Mouse (Mus musculus) heart, embryonic 12.5 days (tissue): ENCODE measurements at regions not wholly inside any gene's neighbourhood (a gene's known extent, or its start where the extent isn't known, plus 50 kb on each side); places are given as distances from the start of the nearest gene placed in this dataset.

ENCODE experiments used
- ATAC-seq: fragments of 200-750 bp; cut with Nextera tagmentation; 2 replicates; pipeline ENCODE4 v1.8.0; 2017; ENCODE audit warnings: moderate TSS enrichment, moderate library complexity; ENCODE audit not compliant: insufficient number of reproducible peaks, low FRiP score
- H3K27ac ChIP-seq: fragments of 300-500 bp; sonication (generic); 2 replicates; pipeline ENCODE4 v1.5.1; 2016; ENCODE audit warnings: mild to moderate bottlenecking, moderate library complexity; ENCODE audit not compliant: poor library complexity, severe bottlenecking
- H3K27me3 ChIP-seq: fragments of 300-500 bp; sonication (generic); replicated peaks from 2 replicates; pipeline ENCODE4 v1.6.1; 2016; ENCODE audit warnings: mild to moderate bottlenecking, moderate library complexity
- H3K36me3 ChIP-seq: fragments of 300-500 bp; sonication (generic); 2 replicates; pipeline ENCODE4 v1.6.1; 2016; ENCODE audit warnings: mild to moderate bottlenecking, moderate library complexity
- H3K4me1 ChIP-seq: fragments of 300-500 bp; sonication (generic); replicated peaks from 2 replicates; pipeline ENCODE4 v1.6.1; 2016; ENCODE audit warnings: mild to moderate bottlenecking
- H3K4me2 ChIP-seq: fragments of 300-500 bp; sonication (generic); 2 replicates; pipeline ENCODE4 v1.6.1; 2016; ENCODE audit warnings: mild to moderate bottlenecking, moderate library complexity
- H3K4me3 ChIP-seq: fragments of 300-500 bp; sonication (generic); 2 replicates; pipeline ENCODE4 v1.5.1; 2016; ENCODE audit warnings: mild to moderate bottlenecking
- H3K9ac ChIP-seq: fragments of 300-500 bp; sonication (generic); 2 replicates; pipeline ENCODE4 v1.6.1; 2016; ENCODE audit warnings: mild to moderate bottlenecking, moderate library complexity
- H3K9me3 ChIP-seq: fragments of 300-500 bp; sonication (generic); replicated peaks from 2 replicates; pipeline ENCODE4 v1.6.1; 2016; ENCODE audit warnings: mild to moderate bottlenecking, moderate library complexity
- WGBS: fragments of 180-500 bp; shearing (Covaris S2); methylation state at CpG from one replicate; pipeline ENCODE4 v1.1.7; 2016; 5-methylcytosine and 5-hydroxymethylcytosine counted together

GRCm38 (mm10) chr7:136547837-136548236 lies 346.6 kb upstream of the Mgmt start:
- Histone ChIP-seq H3K27ac (no peak overlapping the region), H3K9ac (no peak overlapping the region), H3K36me3 (no peaks in the 10 kb centered on the region), H3K9me3 (no peaks in the 10 kb centered on the region), H3K4me2 (no peak overlapping the region), H3K4me1 (no peaks in the 10 kb centered on the region), H3K27me3 (no peaks in the 10 kb centered on the region), H3K4me3 (no peak overlapping the region)
- no peak for ATAC-seq
- 40% methylated on average over 3 of the region's 3 CpGs for WGBS

GRCm38 (mm10) chr7:136556436-136556835 lies 338.0 kb upstream of the Mgmt start:
- H3K27me3 ChIP-seq = 0 out of 2 replicates have a peak, but pooled peaks cover 3% of the 10 kb centered on the region
- no peaks in the 10 kb centered on the region for H3K36me3 ChIP-seq
- no peak for ATAC-seq
- no peaks in the 10 kb centered on the region for H3K4me1 ChIP-seq
- no peak overlapping the region for H3K27ac ChIP-seq
- WGBS = 31% methylated on average over 4 of the region's 4 CpGs
- H3K4me3 ChIP-seq = no peak overlapping the region
- no peak overlapping the region for H3K9ac ChIP-seq
- no peak overlapping the region for H3K4me2 ChIP-seq
- H3K9me3 ChIP-seq = no peaks in the 10 kb centered on the region

- no peak for ATAC-seq
- WGBS = 72% methylated on average over 6 of the region's 6 CpGs
- Histone ChIP-seq H3K9ac (no peak overlapping the region), H3K27me3 (no peaks in the 10 kb centered on the region), H3K36me3 (no peaks in the 10 kb centered on the region), H3K9me3 (no peaks in the 10 kb centered on the region), H3K4me1 (no peaks in the 10 kb centered on the region), H3K4me2 (no peak overlapping the region), H3K27ac (no peak overlapping the region), H3K4me3 (no peak overlapping the region)
Observed at GRCm38 (mm10) chr7:136559536-136559935, 334.9 kb upstream of the Mgmt start.

- 66% methylated on average over 7 of the region's 7 CpGs for WGBS
- H3K4me1 ChIP-seq = no peaks in the 10 kb centered on the region
- ATAC-seq = no peak
- peaks cover 9% of the 10 kb centered on the region; the same call in 1 of the 2 replicates for H3K27me3 ChIP-seq
- H3K36me3 ChIP-seq = no peaks in the 10 kb centered on the region
- H3K9me3 ChIP-seq = no peaks in the 10 kb centered on the region
- no peak overlapping the region for H3K4me2 ChIP-seq
- no peak overlapping the region for H3K9ac ChIP-seq
- no peak overlapping the region for H3K27ac ChIP-seq
- no peak overlapping the region for H3K4me3 ChIP-seq
Observed at GRCm38 (mm10) chr7:136570911-136571310, 323.5 kb upstream of the Mgmt start.

- H3K9ac ChIP-seq = no peak overlapping the region
- H3K4me1 ChIP-seq = no peaks in the 10 kb centered on the region
- no peak for ATAC-seq
- peaks cover 32% of the 10 kb centered on the region for H3K27me3 ChIP-seq
- no peaks in the 10 kb centered on the region for H3K36me3 ChIP-seq
- no peak overlapping the region for H3K27ac ChIP-seq
- no peaks in the 10 kb centered on the region for H3K9me3 ChIP-seq
- H3K4me2 ChIP-seq = no peak overlapping the region
- 69% methylated on average over 12 of the region's 12 CpGs for WGBS
- no peak overlapping the region for H3K4me3 ChIP-seq
Observed at GRCm38 (mm10) chr7:136581896-136582295, 312.5 kb upstream of the Mgmt start.

- Histone ChIP-seq H3K4me2 (no peak overlapping the region), H3K9me3 (no peaks in the 10 kb centered on the region), H3K27me3 (peaks cover 32% of the 10 kb centered on the region), H3K4me3 (no peak overlapping the region), H3K36me3 (no peaks in the 10 kb centered on the region), H3K4me1 (no peaks in the 10 kb centered on the region), H3K27ac (no peak overlapping the region), H3K9ac (no peak overlapping the region)
- no peak for ATAC-seq
- WGBS = 67% methylated on average over 17 of the region's 17 CpGs
Observed at GRCm38 (mm10) chr7:136584361-136584760, 310.1 kb upstream of the Mgmt start.

- Histone ChIP-seq H3K27me3 (peaks cover 17% of the 10 kb centered on the region), H3K4me1 (no peaks in the 10 kb centered on the region), H3K27ac (no peak overlapping the region), H3K4me3 (no peak overlapping the region), H3K4me2 (no peak overlapping the region), H3K9me3 (no peaks in the 10 kb centered on the region), H3K9ac (no peak overlapping the region), H3K36me3 (no peaks in the 10 kb centered on the region)
- no peak for ATAC-seq
- WGBS = 79% methylated on average over 6 of the region's 6 CpGs
Observed at GRCm38 (mm10) chr7:136588491-136588890, 305.9 kb upstream of the Mgmt start.

- Histone ChIP-seq H3K4me3 (no peak overlapping the region), H3K4me1 (no peaks in the 10 kb centered on the region), H3K27ac (no peak overlapping the region), H3K4me2 (no peak overlapping the region), H3K36me3 (no peaks in the 10 kb centered on the region), H3K9me3 (no peaks in the 10 kb centered on the region), H3K27me3 (no peaks in the 10 kb centered on the region), H3K9ac (no peak overlapping the region)
- no peak for ATAC-seq
Observed at GRCm38 (mm10) chr7:136590947-136591346, 303.5 kb upstream of the Mgmt start.

- H3K27ac ChIP-seq = no peak overlapping the region
- no peak for ATAC-seq
- no peaks in the 10 kb centered on the region for H3K9me3 ChIP-seq
- no peak overlapping the region for H3K9ac ChIP-seq
- H3K36me3 ChIP-seq = no peaks in the 10 kb centered on the region
- H3K4me1 ChIP-seq = no peaks in the 10 kb centered on the region
- no peaks in the 10 kb centered on the region; the same call in 1 of the 2 replicates for H3K27me3 ChIP-seq
- no peak overlapping the region for H3K4me3 ChIP-seq
- no peak overlapping the region for H3K4me2 ChIP-seq
- 77% methylated on average over 7 of the region's 7 CpGs for WGBS
Observed at GRCm38 (mm10) chr7:136607278-136608120, 286.9 kb upstream of the Mgmt start.

GRCm38 (mm10) chr7:136613496-136613895 lies 280.9 kb upstream of the Mgmt start:
- ATAC-seq = no peak
- H3K4me1 ChIP-seq = no peaks in the 10 kb centered on the region
- WGBS = 68% methylated on average over 4 of the region's 4 CpGs
- no peaks in the 10 kb centered on the region for H3K9me3 ChIP-seq
- no peak overlapping the region for H3K4me2 ChIP-seq
- H3K27ac ChIP-seq = no peak overlapping the region
- H3K9ac ChIP-seq = no peak overlapping the region
- H3K27me3 ChIP-seq = no peaks in the 10 kb centered on the region; the same call in 1 of the 2 replicates
- H3K4me3 ChIP-seq = no peak overlapping the region
- H3K36me3 ChIP-seq = no peaks in the 10 kb centered on the region

GRCm38 (mm10) chr7:136624496-136624895 lies 269.9 kb upstream of the Mgmt start:
- no peak for ATAC-seq
- no peak overlapping the region for H3K27ac ChIP-seq
- 76% methylated on average over 4 of the region's 4 CpGs for WGBS
- no peak overlapping the region for H3K9ac ChIP-seq
- H3K4me1 ChIP-seq = no peaks in the 10 kb centered on the region
- no peaks in the 10 kb centered on the region for H3K9me3 ChIP-seq
- no peak overlapping the region for H3K4me3 ChIP-seq
- H3K27me3 ChIP-seq = no peaks in the 10 kb centered on the region
- no peaks in the 10 kb centered on the region for H3K36me3 ChIP-seq
- no peak overlapping the region for H3K4me2 ChIP-seq

- Histone ChIP-seq H3K27ac (no peak overlapping the region), H3K9ac (no peak overlapping the region), H3K27me3 (0 out of 2 replicates have a peak, but pooled peaks cover 4% of the 10 kb centered on the region), H3K4me1 (no peaks in the 10 kb centered on the region), H3K4me3 (no peak overlapping the region), H3K36me3 (no peaks in the 10 kb centered on the region), H3K9me3 (no peaks in the 10 kb centered on the region), H3K4me2 (no peak overlapping the region)
- 67% methylated on average over 3 of the region's 3 CpGs for WGBS
- no peak for ATAC-seq
Observed at GRCm38 (mm10) chr7:136631089-136631488, 263.3 kb upstream of the Mgmt start.
